26 mouse cellular contexts compared by ENCODE assay signal in genomic region chr12:82587348-82587895, GRCm38 (mm10). TPM values are rescaled to one million over a fixed set of nuclear protein-coding genes. Genes with fewer than 3 reads are reported as not detected.
DNase-seq lines count a peak whose midpoint lies in the region; ATAC-seq lines count a peak whose summit lies in the region.
"Had no signal": no experiment of that assay in that cellular context is flagged by ENCODE, and none has a peak within 500 bp of the region (broad histone marks: within the 10 kb centered on the region; RNA-seq: fewer than 3 reads in every experiment).

No protein-coding gene starts in this region.

- no peak overlapping the region for H3K4me3 ChIP-seq in kidney, embryonic 14.5 days (ENCODE audit: low read length)
- H3K4me3 ChIP-seq: forebrain, embryonic 10.5 days; forebrain, embryonic 15.5 days; limb, embryonic 12.5 days; liver, embryonic 15.5 days; neural tube, embryonic 12.5 days had no signal

- H3K27me3 ChIP-seq in kidney, embryonic 14.5 days (ENCODE audit: control insufficient read depth, insufficient read depth, low read length) = no peaks in the 10 kb centered on the region
- H3K27me3 ChIP-seq: forebrain, embryonic 15.5 days; liver, embryonic 15.5 days; neural tube, embryonic 12.5 days had no signal

- 0 out of 2 replicates have a peak, but pooled peaks have one; percentile 53 for ATAC-seq in kidney, embryonic 14.5 days (ENCODE audit: low FRiP score, low TSS enrichment)
- ATAC-seq in erythroblast, adult 5-6 weeks (replicated peaks; ENCODE audit: low FRiP score, poor library complexity, severe bottlenecking) = no peak
- ATAC-seq in inflammation-experienced regulatory T-cells, adult 6 months = no peak
- ATAC-seq: forebrain, embryonic 15.5 days; midbrain, embryonic 16.5 days had no signal

- no peaks in the 10 kb centered on the region for H3K9me3 ChIP-seq in kidney, embryonic 14.5 days (ENCODE audit: control insufficient read depth, low read length)
- H3K9me3 ChIP-seq: forebrain, embryonic 10.5 days; forebrain, embryonic 15.5 days; limb, embryonic 12.5 days; liver, embryonic 15.5 days; neural tube, embryonic 12.5 days had no signal

- H3K9ac ChIP-seq in kidney, embryonic 14.5 days (ENCODE audit: low read depth, low read length) = no peak overlapping the region
- H3K9ac ChIP-seq: forebrain, embryonic 15.5 days; hindbrain, embryonic 14.5 days; limb, embryonic 12.5 days; liver, embryonic 15.5 days; neural tube, embryonic 12.5 days had no signal

- H3K36me3 ChIP-seq in kidney, embryonic 14.5 days (ENCODE audit: control insufficient read depth, insufficient read depth, low read length) = no peaks in the 10 kb centered on the region
- H3K36me3 ChIP-seq: forebrain, embryonic 10.5 days; forebrain, embryonic 15.5 days; limb, embryonic 12.5 days; liver, embryonic 15.5 days; neural tube, embryonic 12.5 days had no signal

- no peak overlapping the region for H3K4me2 ChIP-seq in kidney, embryonic 14.5 days (replicated peaks; ENCODE audit: low read depth, low read length)
- H3K4me2 ChIP-seq: forebrain, embryonic 15.5 days; heart, embryonic 11.5 days; hindbrain, embryonic 14.5 days; limb, embryonic 12.5 days; liver, embryonic 15.5 days; midbrain, embryonic 11.5 days; neural tube, embryonic 12.5 days had no signal

- DNase-seq in R1 (ENCODE audit: low read depth, low spot score) = peak; percentile 16
- DNase-seq in kidney, adult 11 months = peak; percentile 66
- DNase-seq in kidney, postnatal 14 days = peak; percentile 56
- DNase-seq in heart, postnatal 36 days = no peak
- DNase-seq: B cell, adult 2 months; cerebellum, adult 11 months; cerebellum, adult 9-11 months; gastrocnemius, postnatal 36 days; heart, adult 18-20 months; lung, postnatal 36 days had no signal

- peaks cover 14% of the 10 kb centered on the region for H3K4me1 ChIP-seq in kidney, embryonic 14.5 days (ENCODE audit: control insufficient read depth, insufficient read depth, low read length)
- H3K4me1 ChIP-seq: liver, embryonic 15.5 days had no signal

- no peak overlapping the region for H3K27ac ChIP-seq in kidney, embryonic 14.5 days (ENCODE audit: low read depth, low read length)
- H3K27ac ChIP-seq: forebrain, embryonic 10.5 days; forebrain, embryonic 15.5 days; hindbrain, embryonic 14.5 days; limb, embryonic 12.5 days; liver, embryonic 15.5 days; neural tube, embryonic 12.5 days had no signal

- intact Hi-C loops in heart, postnatal 36 days (cut with DNase I) = no loop called here

- WGBS in kidney, embryonic 14.5 days = 29% methylated on average over 7 of the region's 7 CpGs

RNA-seq across cellular contexts. Expression of gene Rgs6, which starts 0.7 kb away (rescaled TPM):
- 0.69 and 0.92 TPM in 2 replicates for polyA plus RNA-seq in kidney, embryonic 14.5 days (2014; fragmentation: Nextera tagmentation; extraction: Ambion mirVana)
- total RNA-seq in erythroblast, adult 5-6 weeks (2015; ENCODE audit: low replicate concordance) = 1.3 TPM in 1 of 2 replicates, not detected in the other
- total RNA-seq in erythroblast, adult 5-6 weeks (2017; ENCODE audit: low replicate concordance) = 0.42 and 0.51 TPM in 2 replicates
- not detected for polyA plus RNA-seq in inflammation-experienced regulatory T-cells, adult 6 months (2017; shearing (Covaris generic))
- total RNA-seq in heart, postnatal 36 days (2021) = 10 to 100 TPM; 10.7 to 11.7 TPM
- total RNA-seq: common myeloid progenitor, adult 5-6 weeks; megakaryocyte, adult 5-6 weeks had no signal
- polyA plus RNA-seq: liver, adult 2 months; thymus, postnatal 0 days had no signal

Comparison
In these comparisons a context has a peak if more than half of its experiments do, and no peak if none do; other contexts are left out.
1. DNase-seq: peak in R1 (single experiment), kidney, adult 11 months (single experiment) and kidney, postnatal 14 days (single experiment); none in heart, postnatal 36 days (0 of 2).
2. RNA of gene Rgs6, which starts 0.7 kb away (total RNA-seq): 10.7 to 11.7 TPM in heart, postnatal 36 days; 0.42 to 1.3 TPM in erythroblast, adult 5-6 weeks; every median in the first group is over 4 times any median in the second.